Mouse (Mus musculus): Measurements from ENCODE around the gene Bad. TPM values are rescaled to one million over a fixed set of nuclear protein-coding genes. Genes with fewer than 3 reads are reported as not detected.
"Not testable (repeated sequence)": the region's sequence is repeated elsewhere in the genome, so short reads cannot be mapped to it uniquely, and the experiment has no call there.

Bad gene
- total RNA-seq, 2 experiments from 2014 or later, result 37.7 to 38.3 TPM

GRCm38 (mm10) chr19:6977759-6978638, 36.3 kb downstream of the Bad start:
- intact Hi-C loops (cut with DNase I), result loop anchor here (2.0 to 5.0 kb wide), 2 partner anchors 36 to 55 kb away; partner anchors contain the start of genes Bad and Gpr137
- no peak for DNase-seq (ENCODE audit: low spot score in 2 of 2)

DNA sequence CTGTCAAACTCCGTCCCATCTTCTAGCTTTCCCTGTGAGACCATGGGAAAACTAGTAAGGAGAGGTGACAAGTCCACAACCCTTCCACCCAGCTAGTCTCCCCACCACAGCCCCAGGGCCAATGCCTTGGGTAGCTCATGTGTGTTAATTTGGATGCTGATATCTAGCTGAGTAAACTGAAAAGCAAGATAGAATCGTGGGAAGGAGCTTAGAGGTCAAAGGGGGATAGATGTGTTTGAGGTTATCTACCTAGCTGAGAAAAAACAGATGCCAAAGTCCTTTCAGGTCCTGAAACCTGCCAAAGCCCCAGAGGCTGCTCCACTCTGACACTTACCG, 36.9 kb downstream of the Bad start:
- intact Hi-C loops (cut with DNase I), result loop anchor here (2.0 to 5.0 kb wide), 2 partner anchors 36 to 56 kb away; partner anchors contain the start of genes Bad and Gpr137
- DNase-seq (ENCODE audit: low spot score in 2 of 2), result peak in 1 of 2 experiments; percentile 28

- DNase-seq (ENCODE audit: low spot score in 2 of 2), result peak; percentile 43 to 63
- intact Hi-C loops (cut with DNase I), result loop anchor here (2.0 to 5.0 kb wide), 2 partner anchors 37 to 56 kb away; partner anchors contain the start of genes Bad and Gpr137
These were observed 37.4 kb downstream of the Bad start for GRCm38 (mm10) chr19:6979001-6979479.

GRCm38 (mm10) chr19:6979486-6980380, 38.1 kb downstream of the Bad start:
- intact Hi-C loops (cut with DNase I), result loop anchor here (2.0 to 5.0 kb wide), 2 partner anchors 37 to 57 kb away; partner anchors contain the start of genes Bad and Gpr137

GRCm38 (mm10) chr19:6980381-6981093, 38.9 kb downstream of the Bad start, which contains the start of gene Fkbp2:
Gene Fkbp2, minus strand, starts transcription at chr19:6980501.
- intact Hi-C loops (cut with DNase I), result no loop called here
- peak; percentile 99 for DNase-seq (ENCODE audit: low spot score in 2 of 2)

More at GRCm38 (mm10) chr19:6979486-6980380, 38.1 kb downstream of the Bad start:
- peak; percentile 99 to 100 for DNase-seq (ENCODE audit: low spot score in 2 of 2)

DNA sequence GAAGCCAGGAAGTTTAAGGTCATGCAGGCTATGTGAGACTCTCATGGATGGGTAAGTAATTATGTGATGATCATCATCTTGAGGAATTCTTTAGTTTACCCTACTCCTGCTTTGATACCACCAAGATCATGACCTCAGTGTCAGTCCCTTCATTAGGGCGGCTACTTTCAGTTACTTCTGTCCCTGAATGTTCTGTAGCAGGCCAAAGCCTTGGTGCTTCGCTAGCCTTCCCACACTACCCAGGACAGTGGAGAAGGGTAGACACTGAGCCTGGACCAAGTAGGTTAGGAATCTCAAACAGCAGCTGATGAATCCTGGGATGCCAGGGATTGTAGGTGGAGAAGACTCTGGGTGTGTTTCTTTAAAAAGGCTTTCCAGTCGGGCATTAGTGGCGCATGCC, 39.8 kb downstream of the Bad start:
- DNase-seq (ENCODE audit: low spot score in 2 of 2), result no peak
- intact Hi-C loops (cut with DNase I), result no loop called here

DNA sequence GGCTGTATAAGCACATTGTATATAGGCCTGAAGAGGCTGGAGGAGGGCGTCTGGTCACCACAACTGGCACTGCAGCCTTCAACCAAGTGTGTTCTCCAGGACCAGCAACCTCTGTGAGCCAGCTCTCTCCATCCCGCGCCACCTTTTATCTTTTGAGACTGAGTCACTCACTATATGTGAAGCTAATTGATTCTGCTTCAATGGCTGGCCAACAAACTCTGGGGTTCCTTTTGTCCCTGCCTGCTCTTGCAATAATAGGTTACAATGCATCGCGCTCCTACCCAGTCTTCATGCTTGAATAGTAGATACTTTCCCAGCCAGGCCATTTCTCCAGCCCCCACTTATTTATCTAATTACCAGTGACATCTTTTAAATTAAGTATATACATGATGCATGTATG, 42.0 kb downstream of the Bad start:
- no peak for DNase-seq (ENCODE audit: low spot score in 2 of 2)
- intact Hi-C loops (cut with DNase I), result no loop called here

GRCm38 (mm10) chr19:6985300-6985699, 43.6 kb downstream of the Bad start:
- no peak for DNase-seq (ENCODE audit: low spot score in 2 of 2)
- intact Hi-C loops (cut with DNase I), result no loop called here

- intact Hi-C loops (cut with DNase I), result no loop called here
- DNase-seq (ENCODE audit: low spot score in 2 of 2), result no peak
These were observed 44.5 kb downstream of the Bad start for GRCm38 (mm10) chr19:6985951-6986708.

GRCm38 (mm10) chr19:6987061-6987903, 45.6 kb downstream of the Bad start, which contains the start of gene Vegfb:
Gene Vegfb, minus strand, starts transcription at chr19:6987651.
- DNase-seq (ENCODE audit: low spot score in 2 of 2), result peak; percentile 44 to 66

DNA sequence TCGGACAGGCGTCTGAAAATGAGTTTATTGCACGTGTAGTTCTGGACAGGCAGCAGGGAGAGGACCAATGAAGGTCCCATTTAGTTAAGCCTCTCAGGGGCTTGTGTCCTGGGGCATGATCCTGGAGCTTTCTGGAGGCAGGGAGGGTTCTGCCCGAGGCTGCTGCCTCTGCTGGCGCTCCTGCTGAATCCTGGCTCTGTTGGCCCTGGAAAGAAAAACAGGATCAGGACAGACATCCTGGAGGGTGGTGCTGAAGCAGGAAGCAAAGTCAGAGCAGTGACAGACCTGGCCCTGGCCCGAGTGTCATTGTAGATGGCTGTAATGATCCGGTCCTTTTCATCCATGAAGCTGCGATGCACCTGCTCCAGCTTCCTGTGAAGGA, 46.2 kb downstream of the Bad start:
- DNase-seq (ENCODE audit: low spot score in 2 of 2), result no peak
- intact Hi-C loops (cut with DNase I), result no loop called here

More at GRCm38 (mm10) chr19:6987061-6987903, 45.6 kb downstream of the Bad start, which contains the start of gene Vegfb:
- intact Hi-C loops (cut with DNase I), result no loop called here

DNA sequence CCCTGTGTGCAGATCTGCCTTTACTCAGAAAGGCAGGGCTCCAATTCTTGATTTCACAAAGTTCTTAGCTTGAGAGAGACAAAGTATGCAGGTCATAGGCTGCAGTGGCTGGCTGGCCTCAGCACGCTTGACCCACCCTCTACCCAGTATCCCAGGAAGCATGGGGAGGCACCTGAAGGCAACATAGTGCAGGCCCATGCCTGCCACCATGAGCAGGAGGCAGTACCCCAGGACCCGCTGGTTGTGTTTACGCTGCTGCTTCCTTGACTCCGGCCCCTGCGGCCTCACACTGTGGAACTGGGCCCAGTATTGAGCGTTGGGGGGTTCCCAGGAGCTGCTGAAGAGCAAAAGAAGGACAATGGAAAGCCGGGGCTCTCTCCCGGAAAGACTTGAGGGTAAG, 47.6 kb downstream of the Bad start:
- DNase-seq (ENCODE audit: low spot score in 2 of 2), result no peak
- intact Hi-C loops (cut with DNase I), result no loop called here

GRCm38 (mm10) chr19:6990712-6991111, 49.1 kb downstream of the Bad start:
- no peak for DNase-seq (ENCODE audit: low spot score in 2 of 2)
- intact Hi-C loops (cut with DNase I), result no loop called here

DNA sequence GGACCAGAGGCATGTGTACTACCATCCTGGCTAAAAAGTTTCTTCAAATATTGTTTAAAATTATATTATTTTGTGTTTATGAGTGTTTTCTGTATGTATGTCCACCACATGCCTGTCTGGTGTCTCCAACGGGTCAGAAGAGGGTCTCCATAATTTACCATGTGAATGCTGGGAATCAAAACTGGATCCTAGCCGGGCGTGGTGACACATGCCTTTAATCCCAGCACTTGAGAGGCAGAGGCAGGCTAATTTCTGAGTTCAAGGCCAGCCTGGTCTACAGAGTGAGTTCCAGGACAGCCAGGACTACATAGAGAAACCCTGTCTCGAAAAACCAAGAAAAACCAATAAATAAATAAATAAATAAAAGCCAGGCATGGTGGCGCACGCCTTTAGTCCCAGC, 49.5 kb downstream of the Bad start:
- DNase-seq (ENCODE audit: low spot score in 2 of 2); intact Hi-C loops (cut with DNase I): not testable (repeated sequence)

DNA sequence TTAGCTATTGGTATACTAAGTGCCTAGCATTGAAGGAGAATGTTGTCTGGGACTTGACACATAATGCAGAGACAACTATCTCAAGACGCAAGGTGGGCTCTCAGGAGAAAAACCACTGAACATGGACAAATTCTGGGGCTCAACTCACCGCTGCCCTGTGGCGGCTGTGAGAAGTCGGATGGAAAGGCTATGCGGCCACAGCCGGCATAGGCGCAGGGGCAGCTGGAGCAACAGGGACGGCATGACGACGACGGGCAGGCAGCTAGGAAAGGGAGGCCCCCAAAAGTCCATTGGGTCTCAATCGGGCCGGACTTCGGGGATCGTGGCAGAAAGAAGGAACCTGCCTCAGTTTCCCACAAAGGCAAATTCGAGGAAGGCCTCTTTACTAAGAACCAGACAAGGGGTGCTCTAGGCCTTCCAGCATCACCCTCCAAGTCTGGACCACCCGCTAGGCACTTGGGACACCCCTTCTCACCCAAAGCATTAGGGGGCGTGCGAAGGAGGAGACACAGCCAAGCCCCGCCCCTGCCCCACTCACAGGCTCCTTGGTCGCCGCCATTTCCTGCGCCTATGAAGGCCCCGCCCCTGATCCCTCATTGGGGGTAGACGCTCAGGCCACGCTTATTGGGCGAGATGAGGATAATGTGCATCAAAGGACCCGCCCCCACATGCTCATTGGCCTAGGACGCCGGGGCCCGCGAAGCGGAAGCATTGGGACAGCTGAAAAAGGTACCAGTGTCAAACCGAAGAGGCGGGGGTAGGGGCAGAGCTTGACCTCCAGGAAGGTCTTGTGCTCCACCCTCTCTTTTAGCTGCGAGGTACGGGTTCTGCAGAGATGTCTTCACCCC, 50.6 kb downstream of the Bad start, which contains the start of gene Dnajc4:
TSS of gene Dnajc4 (minus strand) at position 562 of the 848 bp plus-strand sequence.
- DNase-seq (ENCODE audit: low spot score in 2 of 2), result peak; percentile 94 to 98
- intact Hi-C loops (cut with DNase I), result no loop called here

DNA sequence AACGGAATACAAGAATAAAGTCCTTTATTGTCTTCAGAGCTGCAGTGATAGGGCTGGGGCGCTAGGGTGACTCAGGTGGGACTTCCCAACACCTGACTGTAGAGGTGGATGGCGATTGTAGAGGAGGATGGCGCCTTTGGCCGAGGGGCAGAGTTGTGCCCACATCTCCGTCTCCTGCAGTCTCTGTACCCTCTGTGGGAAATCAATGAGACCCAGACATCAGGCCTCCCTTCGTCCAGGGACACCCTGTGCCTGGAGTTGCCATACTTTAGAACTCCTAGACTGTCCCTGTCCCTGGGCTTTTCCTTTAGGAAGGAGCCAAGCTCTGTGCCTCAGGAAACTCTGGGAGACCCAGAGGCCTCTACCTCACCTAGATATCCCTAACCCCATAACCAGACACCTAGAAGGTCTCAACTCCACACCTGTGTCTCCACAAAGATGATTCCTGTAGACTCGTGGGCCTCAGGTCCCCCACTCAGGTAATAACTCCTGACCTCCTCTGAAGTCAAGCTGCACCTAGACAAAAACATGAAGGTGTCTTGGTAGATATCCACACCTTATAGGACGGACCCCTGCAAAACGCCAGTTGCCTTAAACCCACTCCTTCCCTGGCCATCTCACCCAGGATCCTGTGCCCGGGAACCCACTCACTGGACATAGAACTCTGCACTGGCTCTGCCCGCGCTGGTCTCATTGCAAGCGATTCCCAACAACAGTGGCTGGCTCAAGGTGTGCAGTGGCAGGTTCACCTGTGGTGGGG, 51.5 kb downstream of the Bad start:
- intact Hi-C loops (cut with DNase I), result no loop called here
- DNase-seq (ENCODE audit: low spot score in 2 of 2), result no peak

Measured in left cerebral cortex, postnatal 25 days (tissue).